Mouse (Mus musculus) central nervous system, embryonic 18 days (tissue): ENCODE data around the gene Zbtb16. TPM values are rescaled to one million over a fixed set of nuclear protein-coding genes. Genes with fewer than 3 reads are reported as not detected.

Experiments used
- polyA plus RNA-seq: library from polyadenylated mRNA; depleted of rRNA; stranded (reverse); fragments of >200 nt; gene quantifications from 2 replicates; pipeline ENCODE4 v1.2.3, GENCODE M21; 2012; rRNA removed

The Zbtb16 gene
- 3.8 and 4.5 TPM in 2 replicates for polyA plus RNA-seq

GRCm38 (mm10) chr9:48835631-48836565, at the start of gene Zbtb16:
Gene Zbtb16 (minus strand): TSS chr9:48836222.

GRCm38 (mm10) chr9:48604939-48605598, 231.0 kb downstream of the Zbtb16 start, which contains the start of gene Nnmt:
Gene Nnmt (minus strand): TSS chr9:48605153.

Other genes starting within 250 kb of the Zbtb16 start
- 1.6 TPM in 2 replicates for gene Nnmt, start 231.1 kb downstream of the Zbtb16 start, polyA plus RNA-seq
- 6.0 and 6.6 TPM in 2 replicates for gene Htr3a, start 74.9 kb upstream of the Zbtb16 start, polyA plus RNA-seq
- gene Htr3b, start 128.8 kb upstream of the Zbtb16 start, polyA plus RNA-seq, result 0.05 and 0.52 TPM in 2 replicates
- gene Usp28, start 149.2 kb upstream of the Zbtb16 start, polyA plus RNA-seq, result 52.7 and 57.1 TPM in 2 replicates
- gene Zw10, start 219.4 kb upstream of the Zbtb16 start, polyA plus RNA-seq, result 30.2 and 31.4 TPM in 2 replicates
- gene Tmprss5, start 245.0 kb upstream of the Zbtb16 start, polyA plus RNA-seq, result 1.5 and 1.7 TPM in 2 replicates